Mouse (Mus musculus) lung, embryonic 14.5 days (tissue): ENCODE measurements around the gene Fgfr2. TPM values are rescaled to one million over a fixed set of nuclear protein-coding genes. Genes with fewer than 3 reads are reported as not detected.

Source experiments
- ATAC-seq: fragments of 200-750 bp; cut with Nextera tagmentation; 2 replicates; pipeline ENCODE4 v1.8.0; 2017; ENCODE audit warnings: mild to moderate bottlenecking, moderate TSS enrichment, moderate library complexity; ENCODE audit not compliant: insufficient read depth
- DNase-seq: peaks from one replicate; pipeline ENCODE4 v3.0.0-alpha.2; 2015
- H3K27ac ChIP-seq: fragments of 300-500 bp; sonication (generic); 2 replicates; pipeline ENCODE4 v1.5.1; 2014; ENCODE audit warnings: low read depth, mild to moderate bottlenecking, moderate library complexity
- H3K27me3 ChIP-seq: fragments of 300-500 bp; sonication (generic); 2 replicates; pipeline ENCODE4 v1.6.1; 2014; ENCODE audit warnings: low read length, control low read depth; ENCODE audit not compliant: insufficient read depth
- H3K36me3 ChIP-seq: fragments of 300-500 bp; sonication (generic); 2 replicates; pipeline ENCODE4 v1.6.1; 2014; ENCODE audit warnings: control low read depth; ENCODE audit not compliant: insufficient read depth
- H3K4me1 ChIP-seq: fragments of 300-500 bp; sonication (generic); 2 replicates; pipeline ENCODE4 v1.6.1; 2014; ENCODE audit warnings: antibody characterized with exemption, control low read depth; ENCODE audit not compliant: insufficient read depth
- H3K4me2 ChIP-seq: fragments of 300-500 bp; sonication (generic); 2 replicates; pipeline ENCODE4 v1.6.1; 2014; ENCODE audit warnings: mild to moderate bottlenecking
- H3K4me3 ChIP-seq: fragments of 300-500 bp; sonication (generic); 2 replicates; pipeline ENCODE4 v1.5.1; 2014; ENCODE audit warnings: low read depth, low read length
- H3K9ac ChIP-seq: fragments of 300-500 bp; sonication (generic); 2 replicates; pipeline ENCODE4 v1.6.1; 2014
- H3K9me3 ChIP-seq: fragments of 300-500 bp; sonication (generic); 2 replicates; pipeline ENCODE4 v1.6.1; 2016; ENCODE audit warnings: low read depth, low read length, control low read depth
- CTCF ChIP-seq: IDR thresholded peaks from 2 replicates; pipeline ENCODE4 v1.5.1; 2016; ENCODE audit warnings: antibody characterized with exemption, low read depth
- WGBS: fragments of 180-500 bp; shearing (Covaris S2); extraction: QIAGEN DNeasy Blood & Tissue Kit; methylation state at CpG from one replicate; pipeline ENCODE4 v1.1.7; 2014; 5-methylcytosine and 5-hydroxymethylcytosine counted together
- polyA plus RNA-seq: library from polyadenylated mRNA; unstranded; fragments of >200 nt; fragmentation: Nextera tagmentation; extraction: Ambion mirVana; gene quantifications from 2 replicates; pipeline ENCODE4 v1.2.1, GENCODE M21; 2014

Fgfr2 gene
- polyA plus RNA-seq, 1 experiment from 2014 or later: 179 TPM

- ATAC-seq (no peak), DNase-seq (no peak)
- H3K4me3 ChIP-seq: no peak overlapping the region
- H3K9ac ChIP-seq: no peak overlapping the region
- H3K4me2 ChIP-seq: no peak overlapping the region
- no peak overlapping the region for H3K27ac ChIP-seq
- WGBS: 78% methylated on average over 6 of the region's 6 CpGs
- no peaks in the 10 kb centered on the region for H3K4me1 ChIP-seq
- H3K27me3 ChIP-seq: no peaks in the 10 kb centered on the region; the same call in 1 of the 2 replicates
- H3K9me3 ChIP-seq: no peaks in the 10 kb centered on the region
- H3K36me3 ChIP-seq: no peaks in the 10 kb centered on the region
- no peak for TF ChIP-seq CTCF
These were observed 911.0 kb downstream of the Fgfr2 start for GRCm38 (mm10) chr7:132211920-132212701.

GRCm38 (mm10) chr7:132210616-132211015, 912.5 kb downstream of the Fgfr2 start:
- Histone ChIP-seq H3K9ac (no peak overlapping the region), H3K36me3 (no peaks in the 10 kb centered on the region), H3K4me1 (no peaks in the 10 kb centered on the region), H3K27ac (no peak overlapping the region), H3K27me3 (no peaks in the 10 kb centered on the region; the same call in 1 of the 2 replicates), H3K4me2 (no peak overlapping the region), H3K9me3 (no peaks in the 10 kb centered on the region), H3K4me3 (no peak overlapping the region)
- TF ChIP-seq CTCF: no peak
- ATAC-seq (no peak), DNase-seq (no peak)
- WGBS: 77% methylated on average over 5 of the region's 5 CpGs

GRCm38 (mm10) chr7:132208946-132209651, 914.1 kb downstream of the Fgfr2 start:
- Histone ChIP-seq H3K9me3 (no peaks in the 10 kb centered on the region), H3K4me1 (0 out of 2 replicates have a peak, but pooled peaks cover 4% of the 10 kb centered on the region), H3K9ac (no peak overlapping the region), H3K4me2 (no peak overlapping the region), H3K36me3 (no peaks in the 10 kb centered on the region), H3K27me3 (no peaks in the 10 kb centered on the region; the same call in 1 of the 2 replicates), H3K27ac (no peak overlapping the region), H3K4me3 (no peak overlapping the region)
- 77% methylated on average over 9 of the region's 9 CpGs for WGBS
- ATAC-seq: no peak
- DNase-seq: no peak
- TF ChIP-seq CTCF: no peak

- Histone ChIP-seq H3K36me3 (no peaks in the 10 kb centered on the region), H3K27ac (no peak overlapping the region), H3K9ac (no peak overlapping the region), H3K27me3 (no peaks in the 10 kb centered on the region), H3K9me3 (no peaks in the 10 kb centered on the region), H3K4me2 (no peak overlapping the region), H3K4me1 (0 out of 2 replicates have a peak, but pooled peaks cover 5% of the 10 kb centered on the region), H3K4me3 (no peak overlapping the region)
- DNase-seq (no peak), ATAC-seq (no peak)
- TF ChIP-seq CTCF: no peak
- 4% methylated on average over 1 of the region's 1 CpGs for WGBS
These were observed 919.0 kb downstream of the Fgfr2 start for GRCm38 (mm10) chr7:132204073-132204612.

DNA sequence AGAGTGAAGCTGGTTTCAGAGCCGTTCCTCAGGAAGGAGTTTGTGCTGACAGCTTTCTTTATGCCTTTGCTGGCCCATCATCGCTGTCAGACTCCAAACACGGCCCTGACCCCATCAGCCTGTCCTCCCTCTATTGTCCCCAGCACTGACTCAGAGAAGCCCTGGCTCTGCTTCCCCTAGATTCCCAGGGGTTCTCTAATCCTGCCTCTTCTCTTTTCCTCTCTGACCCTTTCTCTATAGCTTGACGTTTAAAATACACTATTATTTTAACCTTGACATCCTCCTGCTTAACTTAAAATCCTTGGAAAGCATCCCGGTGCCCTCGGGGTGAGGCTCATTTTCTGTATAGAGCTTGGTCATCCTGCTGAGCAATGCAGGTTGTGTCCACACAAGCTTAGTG, 923.5 kb downstream of the Fgfr2 start:
- 33% methylated on average over 6 of the region's 6 CpGs for WGBS
- no peaks in the 10 kb centered on the region for H3K9me3 ChIP-seq
- no peak for TF ChIP-seq CTCF
- no peak for ATAC-seq
- no peak for DNase-seq
- H3K27me3 ChIP-seq: no peaks in the 10 kb centered on the region
- 0 out of 2 replicates have a peak, but pooled peaks cover 5% of the 10 kb centered on the region for H3K4me1 ChIP-seq
- H3K9ac ChIP-seq: no peak overlapping the region
- H3K4me2 ChIP-seq: no peak overlapping the region
- no peak overlapping the region for H3K27ac ChIP-seq
- H3K4me3 ChIP-seq: no peak overlapping the region
- H3K36me3 ChIP-seq: no peaks in the 10 kb centered on the region

DNA sequence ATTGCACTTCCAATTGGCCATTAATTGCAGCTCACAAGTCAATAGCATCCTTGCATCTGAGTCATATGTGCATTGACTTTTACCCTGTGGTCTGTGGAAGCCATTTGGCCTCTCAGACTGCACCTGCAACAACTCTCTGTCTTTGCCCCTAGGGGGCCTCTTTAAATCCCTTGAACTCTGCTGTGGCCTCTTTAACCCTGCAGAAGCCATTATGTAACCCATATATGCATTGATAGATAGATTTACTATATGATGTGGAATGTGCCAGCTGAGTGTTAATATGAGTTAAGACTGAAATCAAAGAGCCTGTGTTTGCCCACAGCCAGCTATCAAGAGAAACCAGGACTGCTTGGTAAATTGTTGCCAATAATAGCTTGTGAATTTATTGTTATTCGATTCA, 924.3 kb downstream of the Fgfr2 start:
- no peak for ATAC-seq
- DNase-seq: no peak
- Histone ChIP-seq H3K4me2 (no peak overlapping the region), H3K4me1 (no peaks in the 10 kb centered on the region), H3K27me3 (no peaks in the 10 kb centered on the region), H3K9ac (no peak overlapping the region), H3K4me3 (no peak overlapping the region), H3K27ac (no peak overlapping the region), H3K36me3 (no peaks in the 10 kb centered on the region), H3K9me3 (no peaks in the 10 kb centered on the region)
- 81% methylated on average over 1 of the region's 1 CpGs for WGBS
- TF ChIP-seq CTCF: no peak
